Mouse (Mus musculus) small intestine, adult 2 months (tissue): ENCODE results near the gene Gltpd2.

ENCODE experiments used
- CTCF ChIP-seq: fragments of 200-500 bp; IDR thresholded peaks from 2 replicates; pipeline ENCODE4 v1.5.1; 2012; ENCODE audit warnings: low read depth, mild to moderate bottlenecking, control low read depth, inconsistent platforms, low read length, moderate library complexity, mixed read lengths; ENCODE audit not compliant: insufficient replicate concordance, insufficient read length; ENCODE audit errors: extremely low read depth
- POLR2A ChIP-seq: fragments of 200-500 bp; IDR thresholded peaks from 2 replicates; pipeline ENCODE4 v1.6.1; 2012; ENCODE audit warnings: low read depth, mild to moderate bottlenecking, control low read depth, inconsistent platforms, low read length, moderate library complexity

DNA sequence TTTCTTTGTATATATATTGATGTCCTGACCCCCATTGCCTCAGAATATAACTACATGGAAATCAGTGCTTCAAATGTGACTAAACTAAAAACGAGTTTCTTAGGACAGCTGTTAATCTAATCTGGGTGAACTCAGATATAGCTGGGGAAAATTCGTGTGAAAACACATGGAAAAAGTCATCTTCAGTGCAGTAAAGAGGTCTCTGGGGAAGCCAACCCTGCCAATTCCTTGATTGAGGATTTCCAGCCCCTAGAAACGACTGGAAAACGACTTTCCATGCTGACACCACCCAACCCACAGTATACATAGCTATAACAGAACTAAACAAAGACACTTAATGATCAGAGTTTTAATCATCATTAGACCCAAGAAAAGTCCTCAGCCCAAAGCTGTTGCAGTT lies 31.2 kb upstream of the Gltpd2 start:
- TF ChIP-seq CTCF (no peak), POLR2A (no peak)
